ENCODE assay signal across 14 mouse cellular contexts in genomic region chr15:96951783-96952182, GRCm38 (mm10).
A peak's percentile ranks its signal among the peaks of the same experiment; 100 is the strongest.
DNase-seq lines count a peak whose midpoint lies in the region; ATAC-seq lines count a peak whose summit lies in the region.
"Had no signal": no experiment of that assay in that cellular context is flagged by ENCODE, and none has a peak within 500 bp of the region (broad histone marks: within the 10 kb centered on the region; RNA-seq: fewer than 3 reads in every experiment).

No protein-coding gene starts in this region.

- peak; percentile 35 for DNase-seq in hindbrain, embryonic 10.5 days (ENCODE audit: low spot score)
- peak; percentile 38 for DNase-seq in thymus, postnatal 0 days (ENCODE audit: low spot score)
- DNase-seq in thymus, postnatal 14 days: no peak
- DNase-seq in embryo, embryonic 9.5 days (ENCODE audit: extremely low spot score): peak; percentile 29
- DNase-seq in T-cell, adult 2 months (ENCODE audit: low spot score): no peak
- DNase-seq in kidney, adult 11 months: no peak
- DNase-seq: adrenal gland, adult 2 months; cerebellum, adult 11 months; gastrocnemius, adult 2 months; heart, postnatal 14 days; kidney, adult 9 months; liver had no signal

- H3K27ac ChIP-seq in hindbrain, embryonic 10.5 days: no peak overlapping the region
- no peak overlapping the region for H3K27ac ChIP-seq in hindbrain, embryonic 12.5 days
- H3K27ac ChIP-seq in neural tube, embryonic 15.5 days (replicated peaks): no peak overlapping the region
- H3K27ac ChIP-seq: gastrocnemius, adult 2 months had no signal

- H3K9me3 ChIP-seq in hindbrain, embryonic 10.5 days: no peaks in the 10 kb centered on the region
- no peaks in the 10 kb centered on the region for H3K9me3 ChIP-seq in hindbrain, embryonic 12.5 days (replicated peaks)
- H3K9me3 ChIP-seq in neural tube, embryonic 15.5 days (replicated peaks): no peaks in the 10 kb centered on the region

- peaks cover 14% of the 10 kb centered on the region for H3K4me1 ChIP-seq in hindbrain, embryonic 10.5 days (replicated peaks)
- H3K4me1 ChIP-seq in hindbrain, embryonic 12.5 days: peaks cover 5% of the 10 kb centered on the region; the same call in 1 of the 2 replicates
- peaks cover 13% of the 10 kb centered on the region for H3K4me1 ChIP-seq in neural tube, embryonic 15.5 days

- 59% methylated on average over 5 of the region's 5 CpGs for WGBS in hindbrain, embryonic 10.5 days
- WGBS in hindbrain, embryonic 12.5 days: 64% methylated on average over 5 of the region's 5 CpGs
- WGBS in neural tube, embryonic 15.5 days: 53% methylated on average over 5 of the region's 5 CpGs

- no peaks in the 10 kb centered on the region for H3K27me3 ChIP-seq in hindbrain, embryonic 10.5 days (ENCODE audit: insufficient read depth, poor library complexity, severe bottlenecking)
- H3K27me3 ChIP-seq in hindbrain, embryonic 12.5 days: no peaks in the 10 kb centered on the region
- H3K27me3 ChIP-seq in neural tube, embryonic 15.5 days (replicated peaks): no peaks in the 10 kb centered on the region

- no peaks in the 10 kb centered on the region for H3K36me3 ChIP-seq in hindbrain, embryonic 10.5 days
- no peaks in the 10 kb centered on the region for H3K36me3 ChIP-seq in hindbrain, embryonic 12.5 days
- no peaks in the 10 kb centered on the region for H3K36me3 ChIP-seq in neural tube, embryonic 15.5 days

- ATAC-seq in hindbrain, embryonic 12.5 days (ENCODE audit: low FRiP score): no peak
- no peak for ATAC-seq in neural tube, embryonic 15.5 days (ENCODE audit: low FRiP score)

- H3K4me3 ChIP-seq in hindbrain, embryonic 10.5 days: no peak overlapping the region
- H3K4me3 ChIP-seq in hindbrain, embryonic 12.5 days: no peak overlapping the region
- H3K4me3 ChIP-seq in neural tube, embryonic 15.5 days (replicated peaks): no peak overlapping the region
- H3K4me3 ChIP-seq: gastrocnemius, adult 2 months had no signal

- H3K4me2 ChIP-seq in hindbrain, embryonic 12.5 days (replicated peaks): no peak overlapping the region
- no peak overlapping the region for H3K4me2 ChIP-seq in neural tube, embryonic 15.5 days

- H3K9ac ChIP-seq in hindbrain, embryonic 12.5 days: no peak overlapping the region
- no peak overlapping the region for H3K9ac ChIP-seq in neural tube, embryonic 15.5 days (replicated peaks)

Comparison
In these comparisons a context has a peak if more than half of its experiments do, and no peak if none do; other contexts are left out.
1. DNase-seq: peak in hindbrain, embryonic 10.5 days (single experiment), thymus, postnatal 0 days (single experiment) and embryo, embryonic 9.5 days (single experiment); none in thymus, postnatal 14 days (single experiment), T-cell, adult 2 months (single experiment) and kidney, adult 11 months (single experiment).